Mouse (Mus musculus) embryo, embryonic 10 days (tissue): ENCODE measurements around the gene Gbx2.

Experiments used
- DNase-seq: peaks from one replicate; pipeline ENCODE4 v3.0.0-alpha.2; 2015; ENCODE audit warnings: low spot score

Gbx2 gene

DNA sequence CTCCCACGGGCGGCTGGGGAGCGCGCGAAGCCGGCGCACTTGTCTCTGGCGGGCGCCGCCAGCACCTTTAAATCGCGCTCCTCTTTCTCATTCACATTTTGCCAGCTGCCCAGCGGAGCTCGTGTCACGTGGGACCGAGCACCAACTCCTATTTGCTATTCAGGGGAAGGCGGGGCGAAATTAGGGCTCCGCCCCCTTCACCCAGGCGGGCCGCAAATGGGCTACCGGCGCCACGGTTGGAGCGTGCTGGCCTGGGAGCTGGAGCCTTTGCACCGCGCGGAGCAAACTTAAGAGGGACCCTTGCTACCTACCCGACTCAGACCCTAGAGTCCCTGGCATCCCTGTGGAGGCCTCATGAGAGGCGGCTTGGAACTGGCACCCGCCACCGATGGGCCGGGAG is at the start of gene Gbx2:
Gene Gbx2 (minus strand): TSS at position 60 of the 400 bp plus-strand sequence.
- peak; percentile 94 for DNase-seq

DNA sequence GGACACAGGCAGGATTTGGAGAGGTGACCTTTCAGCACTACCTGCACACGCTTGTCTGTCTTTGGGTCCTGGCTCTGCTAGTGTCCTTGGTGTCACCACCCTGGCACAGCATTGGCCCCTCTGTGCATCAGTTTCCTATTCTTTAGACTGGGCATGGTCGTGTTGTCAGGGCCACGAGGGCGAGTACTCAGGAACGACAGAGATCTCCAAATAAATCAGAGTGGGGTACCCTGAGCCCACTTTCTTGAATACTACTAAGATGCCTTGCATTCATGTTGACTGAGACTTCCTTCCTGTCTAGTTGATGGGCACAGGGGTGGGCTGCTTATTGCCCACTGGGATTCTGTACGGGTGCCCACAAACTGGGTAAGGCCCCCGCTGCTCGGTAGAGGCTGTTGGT is 46.3 kb upstream of the Gbx2 start:
- no peak for DNase-seq

DNA sequence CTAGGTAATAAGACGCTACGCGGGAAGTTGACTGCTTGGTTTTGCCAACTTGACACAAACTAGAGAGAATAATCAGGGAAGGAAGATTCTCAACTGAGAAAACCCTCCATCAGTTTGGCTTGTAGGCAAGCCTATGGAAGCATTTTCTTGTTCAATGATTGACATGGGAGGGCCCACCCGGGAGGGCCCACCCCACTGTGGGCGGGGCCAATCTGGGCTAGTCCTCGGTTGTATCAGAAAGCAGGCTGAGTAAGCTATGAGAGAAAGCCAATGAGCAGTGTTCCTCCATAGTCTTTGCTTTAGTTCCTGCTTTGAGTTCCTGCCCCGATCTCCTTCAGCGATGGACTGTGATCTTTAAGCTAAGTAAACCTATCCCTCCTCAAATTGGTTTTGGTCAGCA is 45.4 kb upstream of the Gbx2 start:
- no peak for DNase-seq

DNA sequence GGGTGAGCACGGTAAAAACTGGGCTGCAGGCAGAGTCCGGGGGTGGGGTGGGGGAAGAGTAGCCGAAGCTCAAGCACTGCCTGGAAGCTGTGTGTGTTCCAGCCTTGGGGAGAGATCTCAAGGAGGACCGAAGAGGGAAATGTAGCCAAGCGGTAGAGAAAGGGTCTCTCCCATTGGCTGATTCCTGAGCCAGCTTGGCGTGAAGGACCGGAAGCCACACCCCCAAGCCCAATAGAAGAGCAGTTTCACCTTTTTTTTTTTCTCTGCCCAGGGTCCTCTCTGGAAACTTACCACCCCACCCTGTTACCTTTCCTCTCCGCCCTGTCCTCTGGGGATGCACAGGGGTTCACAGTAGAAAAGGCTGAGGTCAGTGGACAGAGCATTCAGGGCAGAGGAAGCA is 43.6 kb upstream of the Gbx2 start:
- no peak for DNase-seq

GRCm38 (mm10) chr1:89971848-89972247 is 40.9 kb upstream of the Gbx2 start:
- no peak for DNase-seq

GRCm38 (mm10) chr1:89969714-89970110 is 38.7 kb upstream of the Gbx2 start:
- no peak for DNase-seq

DNA sequence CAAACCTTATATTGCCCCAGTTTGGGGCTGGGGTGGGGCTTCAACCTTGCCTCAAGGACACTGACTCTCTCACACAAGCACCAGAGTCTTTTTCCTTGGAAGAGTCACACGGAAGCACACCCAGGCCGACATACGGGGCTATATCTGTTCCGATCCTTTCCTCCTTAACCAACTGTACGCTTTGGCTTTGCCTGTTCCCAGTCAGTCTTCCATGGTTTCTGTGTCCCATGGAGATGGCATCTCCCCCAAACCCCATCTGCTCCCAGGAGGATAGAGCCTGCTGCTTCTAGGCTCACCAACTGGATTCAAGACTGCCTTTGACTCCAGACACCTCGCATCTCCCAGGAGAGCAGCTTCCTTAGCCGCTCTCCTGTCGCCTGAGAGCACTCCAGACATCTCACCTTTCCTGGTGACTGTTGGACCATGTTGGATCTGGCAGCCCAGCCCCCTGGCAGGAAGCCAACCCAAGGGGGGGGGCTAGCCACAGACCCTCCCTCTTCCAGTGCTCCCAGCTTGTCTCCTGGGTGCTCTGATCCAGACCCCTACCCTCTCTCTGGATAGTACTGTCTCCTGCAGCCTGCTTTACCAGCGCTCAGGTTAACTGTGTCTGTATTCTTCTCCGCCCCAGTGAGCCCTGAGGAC is 38.2 kb upstream of the Gbx2 start:
- DNase-seq, result no peak

DNA sequence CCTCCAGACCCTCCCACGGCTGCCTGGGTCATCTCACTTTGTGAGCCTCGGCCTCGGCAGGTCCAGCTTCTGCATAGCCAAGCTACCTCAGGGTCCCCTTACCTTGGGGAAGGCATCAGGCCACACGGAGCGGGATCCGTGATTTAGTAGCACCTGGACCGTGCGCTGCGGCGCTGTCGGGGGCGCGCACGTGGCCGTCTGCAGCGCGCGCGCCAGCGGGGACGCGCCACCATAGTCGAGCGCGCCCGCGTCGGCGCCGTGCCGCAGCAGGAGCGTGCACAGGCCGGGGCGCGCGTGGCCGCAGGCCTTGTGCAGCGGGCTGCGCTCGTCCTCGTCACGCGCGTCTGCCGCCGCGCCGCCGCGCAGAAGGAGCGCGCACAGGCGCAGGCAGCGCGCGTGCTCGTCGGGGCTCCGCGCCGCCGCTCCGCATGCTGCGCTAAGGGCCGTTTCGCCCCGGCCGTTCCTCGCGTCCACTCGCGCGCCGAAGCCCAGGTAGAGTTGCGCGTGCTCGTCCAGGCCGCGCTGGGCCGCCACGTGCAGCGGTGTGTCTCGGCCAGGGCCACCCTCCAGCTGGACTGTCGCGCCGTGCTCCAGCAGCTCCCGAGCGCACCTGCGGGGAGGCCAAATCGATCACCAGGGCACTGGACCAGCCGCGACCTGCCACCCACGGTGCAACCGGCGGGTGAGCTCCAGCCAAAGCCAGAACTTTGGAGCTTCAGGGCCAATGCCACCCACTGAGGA is 37.3 kb upstream of the Gbx2 start:
- DNase-seq, result peak; percentile 47

- no peak for DNase-seq
Observed at GRCm38 (mm10) chr1:89967585-89967984, 36.6 kb upstream of the Gbx2 start.

DNA sequence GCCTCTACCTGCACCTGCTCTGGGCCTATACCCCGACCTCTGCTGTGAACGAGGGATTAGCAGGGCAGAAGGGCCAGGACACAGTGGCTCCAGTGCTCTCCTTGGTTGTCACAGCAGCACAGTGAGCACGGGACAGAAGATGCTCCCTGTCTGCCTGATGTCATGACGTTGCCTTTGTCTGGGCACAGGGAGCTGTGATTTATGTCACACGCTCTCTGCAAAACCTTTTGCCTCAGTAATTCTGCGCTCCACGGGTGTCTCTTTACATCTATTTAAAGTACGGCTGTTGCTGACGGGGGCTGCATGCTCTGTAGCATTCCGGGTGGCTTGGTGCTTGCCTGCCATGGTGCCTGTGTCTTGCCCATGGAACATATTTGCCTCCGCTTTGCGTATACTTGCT is 33.4 kb upstream of the Gbx2 start:
- DNase-seq, result no peak

GRCm38 (mm10) chr1:89963296-89963695 is 32.3 kb upstream of the Gbx2 start:
- no peak for DNase-seq

- DNase-seq, result peak; percentile 36
Observed at GRCm38 (mm10) chr1:89962092-89962491, 31.1 kb upstream of the Gbx2 start.

DNA sequence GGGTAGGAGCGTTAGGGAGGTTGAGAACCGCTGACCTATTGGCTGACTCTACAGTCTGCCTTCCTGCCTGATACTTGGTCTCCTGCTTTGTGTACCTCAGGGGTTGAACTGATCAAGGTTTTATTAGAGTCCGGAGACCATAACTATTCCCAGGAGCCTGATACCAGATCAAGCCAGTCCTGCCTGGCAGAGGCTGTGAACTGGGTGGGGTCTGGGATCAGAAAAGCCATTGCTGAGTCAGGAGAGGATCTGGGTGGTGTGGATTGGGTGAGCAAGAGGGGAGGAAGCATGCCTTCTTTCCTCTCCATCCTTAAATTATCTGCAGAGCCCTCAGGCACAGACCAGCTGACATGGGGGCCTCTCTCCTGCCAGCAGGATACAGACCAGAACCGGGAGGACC is 28.4 kb upstream of the Gbx2 start:
- DNase-seq, result no peak

- peak; percentile 92 for DNase-seq
Observed at GRCm38 (mm10) chr1:89943202-89943601, 12.2 kb upstream of the Gbx2 start.

GRCm38 (mm10) chr1:89942395-89942976 is 11.5 kb upstream of the Gbx2 start:
- no peak for DNase-seq

DNA sequence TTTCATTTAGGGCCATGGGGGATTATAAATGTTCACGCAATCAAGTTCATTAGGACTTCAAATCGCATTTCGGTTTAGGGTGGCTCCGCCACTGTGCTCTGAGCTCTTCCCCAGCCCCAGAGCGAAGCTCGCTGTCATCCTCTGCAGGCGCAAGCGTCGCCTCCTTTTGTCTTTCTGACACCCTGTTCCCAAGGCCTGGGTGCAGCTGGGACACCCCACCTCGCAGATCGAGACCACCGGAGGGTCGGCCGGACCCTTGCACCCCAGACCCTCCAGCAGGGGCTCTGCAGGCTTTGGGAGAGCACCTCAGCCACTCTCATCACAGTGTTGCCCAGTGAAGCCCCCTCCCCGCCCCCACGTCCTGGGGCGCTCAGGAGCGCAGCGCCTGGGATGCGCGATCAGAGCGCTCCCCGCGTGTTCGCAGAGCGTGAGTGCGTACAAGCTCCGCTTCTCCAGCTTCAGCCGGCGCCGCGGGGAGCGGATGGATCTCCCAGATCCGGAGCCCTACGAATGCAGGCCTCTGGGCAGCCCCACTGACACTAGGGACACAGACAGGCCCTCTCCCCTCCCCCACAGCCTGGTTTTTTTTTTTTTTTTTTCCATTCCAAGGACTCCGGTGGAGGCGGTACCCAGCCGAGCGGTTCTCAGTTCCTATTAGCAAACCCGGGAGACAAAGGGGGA is 10.9 kb upstream of the Gbx2 start:
- peak; percentile 72 for DNase-seq

DNA sequence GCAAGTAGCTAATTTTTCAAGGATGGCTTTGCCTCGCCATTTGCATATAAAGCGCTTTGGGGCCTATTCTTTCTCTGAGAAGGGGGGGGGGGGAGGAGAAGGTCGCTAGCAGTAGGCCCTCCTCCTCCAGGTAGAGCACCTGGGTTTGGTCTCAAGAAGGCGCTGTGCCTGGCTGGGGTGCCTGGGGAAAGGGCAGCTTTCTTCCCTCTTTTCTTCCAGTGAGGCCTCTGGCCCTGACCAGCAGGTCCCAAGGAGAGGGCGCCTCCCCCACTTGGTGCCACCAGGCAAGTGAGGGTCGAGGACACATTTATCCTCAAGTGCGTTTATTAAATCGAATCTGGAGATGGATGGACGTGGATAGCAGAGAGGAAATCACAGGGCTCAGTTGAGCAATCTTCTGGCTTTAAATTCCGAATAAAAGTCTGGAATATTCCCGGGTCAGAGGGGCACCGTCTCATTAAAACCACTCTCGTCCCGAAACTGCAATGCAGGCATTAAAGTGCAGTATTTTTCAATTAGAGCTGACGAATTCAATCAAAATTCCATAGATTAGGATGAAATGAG is 10.1 kb upstream of the Gbx2 start:
- no peak for DNase-seq

DNA sequence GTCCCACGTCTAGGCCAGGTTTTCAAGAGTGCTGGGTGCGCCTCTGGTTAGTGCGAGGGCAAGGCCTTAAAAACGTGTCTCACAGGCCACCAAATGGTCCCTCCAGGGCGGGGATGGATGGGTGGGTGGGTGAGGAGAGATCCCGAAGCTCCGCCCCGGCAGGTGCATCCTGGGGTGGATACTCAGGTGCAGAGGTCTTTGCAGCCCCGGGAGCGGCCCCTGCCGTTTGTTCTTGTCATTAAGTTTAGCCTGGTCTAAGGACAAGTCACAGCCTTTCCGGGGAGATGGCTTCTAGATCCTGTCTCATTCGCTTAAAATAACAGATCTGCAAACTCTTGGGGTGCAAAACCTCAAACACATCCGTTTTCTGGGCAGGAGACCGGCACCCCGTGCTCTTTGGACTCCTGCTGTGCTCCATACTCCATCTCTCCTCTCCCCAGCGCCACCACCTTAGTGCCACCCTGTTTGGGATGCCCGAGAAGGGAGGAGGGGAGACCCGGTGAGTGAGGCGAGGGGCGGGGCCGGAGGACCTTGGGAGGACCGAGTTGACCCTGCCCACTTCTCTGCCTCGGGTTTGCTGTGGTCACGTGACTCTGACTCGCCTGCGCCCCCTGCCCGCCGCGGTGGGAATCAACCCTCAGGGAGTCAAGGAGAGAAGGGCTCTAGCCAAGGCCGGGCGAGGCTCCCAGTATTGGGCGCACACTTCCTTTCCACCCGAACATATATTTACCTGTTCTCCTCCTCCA is 9.2 kb upstream of the Gbx2 start:
- DNase-seq, result peak; percentile 94

GRCm38 (mm10) chr1:89939596-89939960 is 8.6 kb upstream of the Gbx2 start:
- DNase-seq, result no peak

DNA sequence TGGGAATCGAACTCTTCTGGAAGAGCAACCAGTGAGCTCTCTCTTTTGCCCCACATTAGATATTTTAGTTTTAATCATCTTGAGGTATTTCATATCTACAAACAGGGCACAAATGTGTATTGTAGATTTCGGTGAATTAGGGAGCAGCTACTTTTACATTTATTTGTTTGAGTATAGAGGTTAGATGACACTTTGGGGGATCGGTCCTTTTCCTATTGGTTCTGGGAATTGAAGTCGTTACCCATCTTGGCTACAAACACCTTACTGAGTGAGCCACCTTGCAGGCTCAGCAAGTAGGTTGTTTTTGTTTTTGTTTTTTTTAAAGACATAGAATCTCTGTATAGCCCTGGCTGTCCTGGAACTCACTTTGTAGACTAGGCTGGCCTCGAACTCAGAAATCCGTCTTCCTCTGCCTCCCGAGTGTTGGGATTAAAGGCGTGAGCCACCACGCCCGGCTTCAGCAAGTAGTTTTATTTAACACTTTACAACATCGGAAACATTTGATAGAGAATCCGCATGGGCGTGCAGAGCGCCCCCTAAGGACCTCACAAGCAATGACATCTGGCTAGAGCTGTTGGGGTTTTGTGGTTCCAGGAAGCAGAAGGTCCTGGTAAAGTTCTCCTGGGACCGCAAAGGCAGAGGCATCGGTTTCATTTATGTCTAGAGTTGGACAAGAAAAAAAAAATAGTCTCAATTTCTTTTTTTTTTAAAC is 8.1 kb upstream of the Gbx2 start:
- DNase-seq, result peak; percentile 51
